Mouse (Mus musculus) cerebellum, adult 11-12 months (tissue): ENCODE data around the gene Gstm5.
A peak's percentile ranks its signal among the peaks of the same experiment; 100 is the strongest.

ENCODE experiments used
- DNase-seq: peaks from one replicate; pipeline ENCODE4 v3.0.0; 2022

Gene Gstm5

GRCm38 (mm10) chr3:107935888-107936287, 40.3 kb downstream of the Gstm5 start:
- DNase-seq, result no peak

- peak; percentile 18 for DNase-seq
Observed at GRCm38 (mm10) chr3:107939403-107939802, 43.8 kb downstream of the Gstm5 start.

GRCm38 (mm10) chr3:107939830-107940229, 44.2 kb downstream of the Gstm5 start:
- DNase-seq, result no peak

GRCm38 (mm10) chr3:107940524-107940923, 44.9 kb downstream of the Gstm5 start:
- no peak for DNase-seq

- DNase-seq, result no peak
Observed at GRCm38 (mm10) chr3:107941261-107941660, 45.6 kb downstream of the Gstm5 start.

GRCm38 (mm10) chr3:107943239-107943990, 47.8 kb downstream of the Gstm5 start, which contains the start of gene Gstm6:
Gstm6 (minus strand) TSS chr3:107943749.
- DNase-seq, result no peak

- DNase-seq, result no peak
Observed at GRCm38 (mm10) chr3:107945729-107946128, 50.1 kb downstream of the Gstm5 start.
